Mouse (Mus musculus): Measurements from ENCODE around the gene Elmo1. TPM values are rescaled to one million over a fixed set of nuclear protein-coding genes. Genes with fewer than 3 reads are reported as not detected.

Gene Elmo1
- total and polyA plus RNA-seq, 3 experiments = 23.1 to 50.2 (median 32.2) TPM

- H3K27me3 ChIP-seq (replicated peaks) = no peaks in the 10 kb centered on the region
- in situ Hi-C loops (cut with MboI; ENCODE audit: low pct_ligation_motif_present, low pct_unique_long_range_greater_than_20kb, low sequenced_read_pairs) = no loop called here
- no peak for DNase-seq (ENCODE audit: extremely low read depth)
- no peak overlapping the region for H3K9ac ChIP-seq (ENCODE audit: insufficient read depth, low read depth)
- H3K79me2 ChIP-seq (replicated peaks; ENCODE audit: control insufficient read depth, extremely low read depth, insufficient read depth, poor library complexity, severe bottlenecking) = no peaks in the 10 kb centered on the region
- TF ChIP-seq MAX (IDR thresholded peaks at IDR 0.05; ENCODE audit: low read length) = no peak
- TF ChIP-seq RCOR1 (conservative IDR thresholded peaks at IDR 0.05; ENCODE audit: low read depth, low read length) = no peak
- TF ChIP-seq CTCF (conservative IDR thresholded peaks at IDR 0.05 in 1 of 2, IDR thresholded peaks at IDR 0.05 in 1 of 2; ENCODE audit: low read depth in 2 of 2, low read length in 2 of 2) = no peak
- no peak for TF ChIP-seq GABPA (IDR thresholded peaks at IDR 0.05; ENCODE audit: insufficient replicate concordance, low read depth, low read length)
- TF ChIP-seq SMC3 (IDR thresholded peaks at IDR 0.05; ENCODE audit: low read depth, low read length) = no peak
- TF ChIP-seq ELF1 (IDR thresholded peaks at IDR 0.05; ENCODE audit: low read depth, low read length) = no peak
- TF ChIP-seq USF1 (IDR thresholded peaks at IDR 0.05; ENCODE audit: low read depth, low read length) = no peak
- TF ChIP-seq ZMIZ1 (IDR thresholded peaks at IDR 0.05; ENCODE audit: low read depth, low read length) = no peak
- no peak for TF ChIP-seq TCF12 (IDR thresholded peaks at IDR 0.05; ENCODE audit: low read depth, low read length)
- TF ChIP-seq ZC3H11A (IDR thresholded peaks at IDR 0.05; ENCODE audit: low read depth, low read length) = no peak
- TF ChIP-seq SIN3A (IDR thresholded peaks at IDR 0.05; ENCODE audit: low read length) = no peak
- H3K4me1 ChIP-seq (ENCODE audit: control insufficient read depth in 1 of 2, insufficient read depth in 2 of 2) = no peaks in the 10 kb centered on the region
- dilution Hi-C loops (cut with MboI; ENCODE audit: extremely low pct_ligation_motif_present, extremely low pct_unique_long_range_greater_than_20kb, low sequenced_read_pairs) = no loop called here
- no peak overlapping the region for H3K4me3 ChIP-seq (replicated peaks in 1 of 3; ENCODE audit: low read depth in 2 of 3, low read length in 2 of 3, poor library complexity in 1 of 3)
- no peak overlapping the region for H3K4me2 ChIP-seq (ENCODE audit: insufficient read depth, low read depth, poor library complexity, severe bottlenecking)
- no peak overlapping the region for H3K27ac ChIP-seq (ENCODE audit: insufficient read depth, low read depth)
- peaks cover 44 to 88% of the 10 kb centered on the region in 2 experiments for H3K36me3 ChIP-seq (replicated peaks in 1 of 2; ENCODE audit: control insufficient read depth in 1 of 2, insufficient read depth in 1 of 2, low read length in 1 of 2)
- H3K9me3 ChIP-seq (replicated peaks; ENCODE audit: low read length) = peaks cover 2% of the 10 kb centered on the region
Observed at GRCm38 (mm10) chr13:20218126-20218525, 127.7 kb downstream of the Elmo1 start.

- peaks cover 29 to 72% of the 10 kb centered on the region in 2 experiments for H3K36me3 ChIP-seq (replicated peaks in 1 of 2; ENCODE audit: control insufficient read depth in 1 of 2, insufficient read depth in 1 of 2, low read length in 1 of 2)
- no peaks in the 10 kb centered on the region; a peak in 1 of 4 replicates for H3K4me1 ChIP-seq (ENCODE audit: control insufficient read depth in 1 of 2, insufficient read depth in 2 of 2)
- DNase-seq (ENCODE audit: extremely low read depth) = no peak
- TF ChIP-seq JUND (conservative IDR thresholded peaks at IDR 0.05; ENCODE audit: low read depth, low read length) (no peak), GABPA (IDR thresholded peaks at IDR 0.05; ENCODE audit: insufficient replicate concordance, low read depth, low read length) (no peak), SMC3 (IDR thresholded peaks at IDR 0.05; ENCODE audit: low read depth, low read length) (no peak), ZNF384 (IDR thresholded peaks at IDR 0.05; ENCODE audit: low read depth, low read length) (no peak), ZMIZ1 (IDR thresholded peaks at IDR 0.05; ENCODE audit: low read depth, low read length) (no peak), CHD1 (IDR thresholded peaks at IDR 0.05; ENCODE audit: low read depth, low read length) (no peak), MEF2A (IDR thresholded peaks at IDR 0.05; ENCODE audit: borderline replicate concordance, low read depth, low read length) (no peak), MYC (IDR thresholded peaks at IDR 0.05; ENCODE audit: low read depth, low read length) (no peak), POLR2A (IDR thresholded peaks at IDR 0.05; ENCODE audit: low read depth, low read length) (no peak), ETS1 (conservative IDR thresholded peaks at IDR 0.05; ENCODE audit: low read depth, low read length) (no peak), MAX (IDR thresholded peaks at IDR 0.05; ENCODE audit: low read length) (no peak), ZC3H11A (IDR thresholded peaks at IDR 0.05; ENCODE audit: low read depth, low read length) (no peak), E2F4 (IDR thresholded peaks at IDR 0.05; ENCODE audit: insufficient replicate concordance, low read depth, low read length) (no peak), RCOR1 (conservative IDR thresholded peaks at IDR 0.05; ENCODE audit: low read depth, low read length) (no peak), USF1 (IDR thresholded peaks at IDR 0.05; ENCODE audit: low read depth, low read length) (no peak), MAZ (IDR thresholded peaks at IDR 0.05; ENCODE audit: low read depth, low read length) (no peak), POLR2AphosphoS2 (IDR thresholded peaks at IDR 0.05; ENCODE audit: low read depth, low read length) (no peak), NELFE (IDR thresholded peaks at IDR 0.05; ENCODE audit: low read depth, low read length) (no peak), PAX5 (IDR thresholded peaks at IDR 0.05; ENCODE audit: low read length) (no peak), MXI1 (IDR thresholded peaks at IDR 0.05; ENCODE audit: low read depth, low read length) (no peak)
- H3K9me3 ChIP-seq (replicated peaks; ENCODE audit: low read length) = peaks cover 2% of the 10 kb centered on the region
- no peak overlapping the region for H3K27ac ChIP-seq (ENCODE audit: insufficient read depth, low read depth)
- no peak overlapping the region for H3K4me3 ChIP-seq (replicated peaks in 1 of 3; ENCODE audit: low read depth in 2 of 3, low read length in 2 of 3, poor library complexity in 1 of 3)
- H3K79me2 ChIP-seq (replicated peaks; ENCODE audit: control insufficient read depth, extremely low read depth, insufficient read depth, poor library complexity, severe bottlenecking) = no peaks in the 10 kb centered on the region
- in situ Hi-C loops (cut with MboI; ENCODE audit: low pct_ligation_motif_present, low pct_unique_long_range_greater_than_20kb, low sequenced_read_pairs) (no loop called here), dilution Hi-C loops (cut with MboI; ENCODE audit: extremely low pct_ligation_motif_present, extremely low pct_unique_long_range_greater_than_20kb, low sequenced_read_pairs) (no loop called here)
- no peak overlapping the region for H3K4me2 ChIP-seq (ENCODE audit: insufficient read depth, low read depth, poor library complexity, severe bottlenecking)
- H3K9ac ChIP-seq (ENCODE audit: insufficient read depth, low read depth) = no peak overlapping the region
- H3K27me3 ChIP-seq (replicated peaks) = no peaks in the 10 kb centered on the region
Observed at GRCm38 (mm10) chr13:20220414-20220813, 130.0 kb downstream of the Elmo1 start.
